Mouse (Mus musculus) liver, embryonic 13.5 days (tissue): ENCODE results near the gene Gm1043. TPM values are rescaled to one million over a fixed set of nuclear protein-coding genes. Genes with fewer than 3 reads are reported as not detected.

Source experiments
- ATAC-seq: fragments of 200-750 bp; cut with Nextera tagmentation; 2 replicates; pipeline ENCODE4 v1.8.0; 2017; ENCODE audit warnings: low read depth, mild to moderate bottlenecking, moderate number of reproducible peaks, moderate library complexity
- DNase-seq: peaks from one replicate; pipeline ENCODE4 v3.0.0; 2022
- H3K27ac ChIP-seq: fragments of 300-500 bp; sonication (generic); 2 replicates; pipeline ENCODE4 v1.5.1; 2015; ENCODE audit warnings: moderate library complexity, mild to moderate bottlenecking, inconsistent platforms
- H3K27me3 ChIP-seq: fragments of 300-500 bp; sonication (generic); 2 replicates; pipeline ENCODE4 v1.6.1; 2015; ENCODE audit warnings: mild to moderate bottlenecking, inconsistent platforms
- H3K36me3 ChIP-seq: fragments of 300-500 bp; sonication (generic); 2 replicates; pipeline ENCODE4 v1.6.1; 2015; ENCODE audit warnings: mild to moderate bottlenecking, inconsistent platforms
- H3K4me1 ChIP-seq: fragments of 300-500 bp; sonication (generic); replicated peaks from 2 replicates; pipeline ENCODE4 v1.6.1; 2015; ENCODE audit warnings: inconsistent platforms
- H3K4me2 ChIP-seq: fragments of 300-500 bp; sonication (generic); 2 replicates; pipeline ENCODE4 v1.6.1; 2015; ENCODE audit warnings: inconsistent platforms, mild to moderate bottlenecking, moderate library complexity
- H3K4me3 ChIP-seq: fragments of 300-500 bp; sonication (generic); replicated peaks from 2 replicates; pipeline ENCODE4 v1.5.1; 2015; ENCODE audit warnings: mild to moderate bottlenecking, inconsistent platforms
- H3K9ac ChIP-seq: fragments of 300-500 bp; sonication (generic); 2 replicates; pipeline ENCODE4 v1.6.1; 2015; ENCODE audit warnings: mild to moderate bottlenecking, inconsistent platforms
- H3K9me3 ChIP-seq: fragments of 300-500 bp; sonication (generic); replicated peaks from 2 replicates; pipeline ENCODE4 v1.6.1; 2016; ENCODE audit warnings: inconsistent platforms
- WGBS: fragments of 180-500 bp; shearing (Covaris S2); methylation state at CpG from one replicate; pipeline ENCODE4 v1.1.7; 2015; ENCODE audit not compliant: insufficient replicate concordance; 5-methylcytosine and 5-hydroxymethylcytosine counted together
- polyA plus RNA-seq: library from polyadenylated mRNA; unstranded; fragments of >200 nt; fragmentation: Nextera tagmentation; extraction: Ambion mirVana; gene quantifications from 2 replicates; pipeline ENCODE4 v1.2.1, GENCODE M21; 2015

Gene Gm1043
- polyA plus RNA-seq: not detected in 2 replicates

DNA sequence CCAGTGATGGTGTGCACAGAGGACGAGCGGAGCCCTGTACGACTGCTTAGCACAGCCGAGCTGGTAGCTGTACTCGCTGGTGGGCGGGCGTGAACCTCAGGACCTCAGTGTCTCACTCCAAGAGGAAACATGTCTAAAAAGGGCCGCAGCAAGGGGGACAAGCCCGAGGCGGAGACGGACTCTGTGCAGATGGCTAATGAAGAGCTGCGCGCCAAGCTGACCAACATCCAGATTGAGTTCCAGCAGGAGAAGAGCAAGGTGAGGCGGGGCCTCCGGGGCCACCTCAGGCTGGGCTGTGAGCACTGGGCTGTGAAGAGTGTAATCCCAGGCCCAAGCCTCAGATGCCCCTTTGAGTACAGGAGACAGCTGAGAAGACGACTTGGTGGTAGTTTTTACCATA lies at the start of gene Gm1043:
Gene Gm1043 (plus strand): TSS at position 130 of the 400 bp plus-strand sequence.
- H3K27ac ChIP-seq: no peak within 1 kb of the TSS
- H3K4me2 ChIP-seq: no peak within 1 kb of the TSS
- no peaks in the 10 kb centered on the region for H3K36me3 ChIP-seq
- peaks cover 11% of the 10 kb centered on the region for H3K27me3 ChIP-seq
- DNase-seq: no peak
- no peak for ATAC-seq
- H3K4me1 ChIP-seq: no peaks in the 10 kb centered on the region
- 78% methylated on average over 16 of the region's 16 CpGs for WGBS
- no peak within 1 kb of the TSS for H3K9ac ChIP-seq
- no peak within 1 kb of the TSS for H3K4me3 ChIP-seq
- H3K9me3 ChIP-seq: no peaks in the 10 kb centered on the region

- Histone ChIP-seq H3K9ac (no peak overlapping the region), H3K4me1 (no peaks in the 10 kb centered on the region), H3K9me3 (no peaks in the 10 kb centered on the region), H3K27ac (no peak overlapping the region), H3K27me3 (peaks cover 10% of the 10 kb centered on the region), H3K4me2 (no peak overlapping the region), H3K36me3 (no peaks in the 10 kb centered on the region), H3K4me3 (no peak overlapping the region)
- WGBS: 63% methylated on average over 6 of the region's 6 CpGs
- no peak for ATAC-seq
- no peak for DNase-seq
Observed at GRCm38 (mm10) chr5:37035896-37036295, 49.3 kb upstream of the Gm1043 start.

- WGBS: 33% methylated on average over 3 of the region's 3 CpGs
Observed at GRCm38 (mm10) chr5:37036884-37037283, 48.3 kb upstream of the Gm1043 start.

DNA sequence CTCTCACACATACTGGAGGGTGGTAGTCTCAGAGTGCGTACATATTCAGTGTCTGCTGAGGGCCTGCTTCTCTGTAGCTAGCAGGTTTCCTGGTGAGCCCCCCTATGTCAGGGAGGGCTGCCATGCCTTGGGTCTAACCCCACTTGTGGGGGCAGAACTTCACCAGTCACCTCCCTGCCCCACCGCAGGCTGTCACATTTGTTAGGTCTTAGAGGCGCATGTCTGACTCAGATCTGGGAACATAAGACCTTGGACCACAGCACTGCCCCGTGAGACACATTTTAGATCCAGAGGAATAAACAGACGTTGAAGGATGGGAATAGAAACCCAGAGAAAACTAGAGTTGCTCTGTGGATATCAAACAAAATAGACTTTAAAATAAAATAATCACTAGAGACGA lies 45.3 kb upstream of the Gm1043 start:
- H3K4me2 ChIP-seq: no peak overlapping the region
- H3K36me3 ChIP-seq: no peaks in the 10 kb centered on the region
- no peak overlapping the region for H3K9ac ChIP-seq
- 61% methylated on average over 6 of the region's 6 CpGs for WGBS
- no peak for DNase-seq
- H3K4me1 ChIP-seq: no peaks in the 10 kb centered on the region; the same call in 1 of the 2 replicates
- H3K9me3 ChIP-seq: no peaks in the 10 kb centered on the region
- ATAC-seq: no peak
- H3K27me3 ChIP-seq: 0 out of 2 replicates have a peak, but pooled peaks cover 4% of the 10 kb centered on the region
- H3K27ac ChIP-seq: no peak overlapping the region
- H3K4me3 ChIP-seq: no peak overlapping the region

More at GRCm38 (mm10) chr5:37036884-37037283, 48.3 kb upstream of the Gm1043 start:
- Histone ChIP-seq H3K4me1 (no peaks in the 10 kb centered on the region; the same call in 1 of the 2 replicates), H3K9ac (no peak overlapping the region), H3K27me3 (0 out of 2 replicates have a peak, but pooled peaks cover 4% of the 10 kb centered on the region), H3K4me3 (no peak overlapping the region), H3K4me2 (no peak overlapping the region), H3K9me3 (no peaks in the 10 kb centered on the region), H3K27ac (no peak overlapping the region), H3K36me3 (no peaks in the 10 kb centered on the region)
- DNase-seq (no peak), ATAC-seq (no peak)

DNA sequence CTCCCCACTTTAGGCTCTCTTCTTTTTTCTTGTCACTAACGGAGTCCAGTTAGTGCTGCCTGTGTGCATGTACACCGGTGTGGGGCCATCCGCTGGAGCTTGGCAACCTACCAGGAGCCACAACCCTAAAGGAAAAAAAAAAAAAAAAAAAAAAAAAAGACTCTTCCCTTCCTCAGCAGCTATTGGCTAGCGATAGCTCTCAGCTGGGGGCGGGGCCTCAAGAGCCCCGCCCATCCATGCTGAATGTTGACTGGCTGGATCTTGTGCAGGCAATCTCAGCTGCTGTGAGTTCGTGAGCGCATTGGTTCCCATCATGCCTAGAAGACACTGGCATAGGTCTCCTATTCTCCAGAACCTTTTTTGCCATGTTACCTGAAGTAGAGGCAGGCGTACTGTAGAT lies 44.5 kb upstream of the Gm1043 start:
- H3K9me3 ChIP-seq: no peaks in the 10 kb centered on the region
- 0 out of 2 replicates have a peak, but pooled peaks cover 4% of the 10 kb centered on the region for H3K27me3 ChIP-seq
- ATAC-seq: no peak
- no peak overlapping the region for H3K4me2 ChIP-seq
- H3K9ac ChIP-seq: no peak overlapping the region
- DNase-seq: no peak
- H3K36me3 ChIP-seq: no peaks in the 10 kb centered on the region
- H3K27ac ChIP-seq: no peak overlapping the region
- no peaks in the 10 kb centered on the region; the same call in 1 of the 2 replicates for H3K4me1 ChIP-seq
- no peak overlapping the region for H3K4me3 ChIP-seq
- WGBS: 25% methylated on average over 9 of the region's 9 CpGs

- no peak overlapping the region for H3K4me3 ChIP-seq
- no peak for DNase-seq
- no peaks in the 10 kb centered on the region for H3K9me3 ChIP-seq
- H3K4me2 ChIP-seq: no peak overlapping the region
- 0 out of 2 replicates have a peak, but pooled peaks cover 4% of the 10 kb centered on the region for H3K27me3 ChIP-seq
- WGBS: 13% methylated on average over 6 of the region's 6 CpGs
- H3K27ac ChIP-seq: no peak overlapping the region
- H3K4me1 ChIP-seq: no peaks in the 10 kb centered on the region; the same call in 1 of the 2 replicates
- no peaks in the 10 kb centered on the region for H3K36me3 ChIP-seq
- no peak for ATAC-seq
- H3K9ac ChIP-seq: no peak overlapping the region
Observed at GRCm38 (mm10) chr5:37041651-37042050, 43.5 kb upstream of the Gm1043 start.

GRCm38 (mm10) chr5:37042934-37043333 lies 42.2 kb upstream of the Gm1043 start:
- H3K4me2 ChIP-seq: no peak overlapping the region
- WGBS: 52% methylated on average over 4 of the region's 4 CpGs
- ATAC-seq (no peak), DNase-seq (no peak)
- H3K4me1 ChIP-seq: no peaks in the 10 kb centered on the region; the same call in 1 of the 2 replicates
- H3K36me3 ChIP-seq: no peaks in the 10 kb centered on the region
- no peak overlapping the region for H3K27ac ChIP-seq
- no peak overlapping the region for H3K4me3 ChIP-seq
- 0 out of 2 replicates have a peak, but pooled peaks cover 4% of the 10 kb centered on the region for H3K27me3 ChIP-seq
- H3K9me3 ChIP-seq: no peaks in the 10 kb centered on the region
- H3K9ac ChIP-seq: no peak overlapping the region

DNA sequence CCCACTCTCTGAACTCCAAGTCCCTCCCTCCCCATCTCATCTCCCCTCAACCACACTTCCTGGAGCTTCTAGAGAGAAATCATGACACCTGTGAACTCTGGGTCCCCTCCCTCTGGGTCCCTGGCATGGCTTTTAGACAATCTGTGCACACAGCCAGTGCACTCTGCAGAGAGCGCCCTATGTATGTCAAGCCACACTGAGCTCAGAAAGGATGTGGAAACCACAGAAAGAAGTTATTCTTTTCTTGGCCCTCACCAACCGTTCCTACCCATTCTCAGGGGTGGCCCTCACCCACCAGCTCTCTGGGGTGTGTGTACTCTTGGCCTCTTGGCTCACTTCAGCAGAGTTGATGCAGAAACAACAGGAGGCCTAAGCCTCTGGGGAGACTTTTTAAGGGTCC lies 40.4 kb upstream of the Gm1043 start:
- H3K4me3 ChIP-seq: no peak overlapping the region
- WGBS: 45% methylated on average over 2 of the region's 2 CpGs
- H3K4me1 ChIP-seq: no peaks in the 10 kb centered on the region; the same call in 1 of the 2 replicates
- H3K4me2 ChIP-seq: no peak overlapping the region
- no peaks in the 10 kb centered on the region for H3K36me3 ChIP-seq
- no peak overlapping the region for H3K9ac ChIP-seq
- H3K27me3 ChIP-seq: 0 out of 2 replicates have a peak, but pooled peaks cover 4% of the 10 kb centered on the region
- H3K27ac ChIP-seq: no peak overlapping the region
- DNase-seq (no peak), ATAC-seq (no peak)
- no peaks in the 10 kb centered on the region for H3K9me3 ChIP-seq

GRCm38 (mm10) chr5:37045582-37045981 lies 39.6 kb upstream of the Gm1043 start:
- 54% methylated on average over 2 of the region's 2 CpGs for WGBS

GRCm38 (mm10) chr5:37046791-37047190 lies 38.4 kb upstream of the Gm1043 start:
- WGBS: 30% methylated on average over 5 of the region's 5 CpGs
- Histone ChIP-seq H3K4me3 (no peak overlapping the region), H3K4me1 (peaks cover 9% of the 10 kb centered on the region; the same call in 1 of the 2 replicates), H3K9me3 (no peaks in the 10 kb centered on the region), H3K27me3 (no peaks in the 10 kb centered on the region), H3K27ac (no peak overlapping the region), H3K36me3 (no peaks in the 10 kb centered on the region), H3K4me2 (no peak overlapping the region), H3K9ac (no peak overlapping the region)
- ATAC-seq (no peak), DNase-seq (no peak)

More at GRCm38 (mm10) chr5:37045582-37045981, 39.6 kb upstream of the Gm1043 start:
- Histone ChIP-seq H3K27me3 (0 out of 2 replicates have a peak, but pooled peaks cover 4% of the 10 kb centered on the region), H3K4me1 (peaks cover under 1% of the 10 kb centered on the region), H3K36me3 (no peaks in the 10 kb centered on the region), H3K4me2 (no peak overlapping the region), H3K9ac (no peak overlapping the region), H3K4me3 (no peak overlapping the region), H3K9me3 (no peaks in the 10 kb centered on the region), H3K27ac (no peak overlapping the region)
- DNase-seq (no peak), ATAC-seq (no peak)

GRCm38 (mm10) chr5:37047206-37047915 lies 37.8 kb upstream of the Gm1043 start:
- no peaks in the 10 kb centered on the region for H3K9me3 ChIP-seq
- H3K4me1 ChIP-seq: peaks cover 9% of the 10 kb centered on the region; the same call in 1 of the 2 replicates
- H3K27ac ChIP-seq: no peak overlapping the region
- no peaks in the 10 kb centered on the region for H3K27me3 ChIP-seq
- no peak overlapping the region for H3K4me3 ChIP-seq
- 45% methylated on average over 17 of the region's 17 CpGs for WGBS
- no peak for ATAC-seq
- no peak for DNase-seq
- no peak overlapping the region for H3K4me2 ChIP-seq
- no peaks in the 10 kb centered on the region for H3K36me3 ChIP-seq
- no peak overlapping the region for H3K9ac ChIP-seq
